Mouse (Mus musculus) C2C12 (cell line): ENCODE measurements around the gene Polr3c.

ENCODE experiments used
- CEBPB ChIP-seq: IDR thresholded peaks from one replicate; pipeline ENCODE4 v1.6.1; 2011; ENCODE audit warnings: low read depth, mild to moderate bottlenecking, control low read depth, moderate library complexity
- CTCF ChIP-seq: IDR thresholded peaks from one replicate; pipeline ENCODE4 v1.5.1; 2011; ENCODE audit not compliant: control insufficient read depth, insufficient read depth, insufficient read length
- FOSL1 ChIP-seq: IDR thresholded peaks from one replicate; pipeline ENCODE4 v1.8.0; 2011; ENCODE audit warnings: mild to moderate bottlenecking, low read length; ENCODE audit not compliant: poor library complexity, insufficient read depth, severe bottlenecking
- MAX ChIP-seq: IDR thresholded peaks from one replicate; pipeline ENCODE4 v1.6.1; 2011; ENCODE audit warnings: mild to moderate bottlenecking, control low read depth
- MYOD1 ChIP-seq: IDR thresholded peaks from one replicate; pipeline ENCODE4 v1.6.1; 2011; ENCODE audit warnings: low read depth; ENCODE audit not compliant: control insufficient read depth, insufficient read length
- MYOG ChIP-seq: IDR thresholded peaks from one replicate; pipeline ENCODE4 v1.6.1; 2011; ENCODE audit not compliant: control insufficient read depth, insufficient read length; ENCODE audit errors: extremely low read depth
- USF1 ChIP-seq: IDR thresholded peaks from one replicate; pipeline ENCODE4 v1.6.1; 2011; ENCODE audit warnings: low read depth, mild to moderate bottlenecking, control low read depth, moderate library complexity

GRCm38 (mm10) chr3:96690298-96690697, 37.1 kb downstream of the Polr3c start:
- no peak for TF ChIP-seq CTCF
- no peak for TF ChIP-seq MAX
- TF ChIP-seq USF1 = no peak
- no peak for TF ChIP-seq MYOD1
- TF ChIP-seq CEBPB = no peak
- TF ChIP-seq FOSL1 = no peak
- TF ChIP-seq MYOG = no peak
